Mouse (Mus musculus) olfactory bulb, adult 2 months (tissue): ENCODE data around the gene Angptl2.

ENCODE experiments used
- CTCF ChIP-seq: fragments of 200-500 bp; IDR thresholded peaks from 2 replicates; pipeline ENCODE4 v1.5.1; 2012; ENCODE audit warnings: low read depth, mild to moderate bottlenecking, low read length, moderate library complexity; ENCODE audit not compliant: insufficient read depth
- POLR2A ChIP-seq: fragments of 200-500 bp; IDR thresholded peaks from 2 replicates; pipeline ENCODE4 v1.6.1; 2012; ENCODE audit warnings: mild to moderate bottlenecking, low read depth, low read length, moderate library complexity; ENCODE audit not compliant: insufficient read depth

DNA sequence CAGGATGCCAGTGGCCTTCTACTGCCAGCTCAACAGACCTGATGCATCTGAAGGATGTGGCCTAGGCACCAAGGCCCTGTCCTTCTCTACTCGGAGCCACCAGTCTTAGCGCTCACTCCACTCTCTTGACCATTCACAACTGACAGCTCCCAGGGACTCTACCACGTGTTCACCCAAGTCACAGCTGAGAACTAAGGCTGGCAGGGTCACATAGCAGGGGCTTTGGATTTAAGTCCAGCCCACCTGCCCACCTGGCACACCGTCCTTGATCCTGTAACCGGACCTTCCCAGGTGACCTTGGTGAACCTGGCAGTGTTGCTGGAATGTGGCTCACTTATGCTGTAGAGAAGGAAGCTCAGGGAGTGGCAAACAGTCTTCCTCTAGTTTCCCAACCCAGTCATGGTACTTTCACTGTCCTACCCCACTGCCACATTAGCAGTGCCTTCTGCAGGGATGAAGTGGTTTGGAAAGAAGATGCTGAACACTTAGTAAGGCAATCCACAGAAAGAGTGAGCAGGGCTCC, 631 bp upstream of the Angptl2 start:
- TF ChIP-seq POLR2A (no peak), CTCF (no peak)
